Mouse (Mus musculus): Measurements from ENCODE around the gene Hoxb3. TPM values are rescaled to one million over a fixed set of nuclear protein-coding genes. Genes with fewer than 3 reads are reported as not detected.

Gene Hoxb3
- polyA plus RNA-seq, 1 experiment from 2014 or later, result 21.2 TPM

GRCm38 (mm10) chr11:96282795-96283430 is 40.2 kb upstream of the Hoxb3 start:
- under 1% methylated on average over 49 of the region's 49 CpGs for WGBS
- Histone ChIP-seq H3K4me3 (peak overlapping the region; percentile 99), H3K27ac (peak overlapping the region; percentile 99), H3K4me2 (replicated peaks) (peak overlapping the region; percentile 100), H3K27me3 (replicated peaks) (0 out of 2 replicates have a peak, but pooled peaks cover 3% of the 10 kb centered on the region), H3K4me1 (peaks cover 29% of the 10 kb centered on the region), H3K36me3 (peaks cover 3% of the 10 kb centered on the region; the same call in 1 of the 2 replicates), H3K9me3 (no peaks in the 10 kb centered on the region), H3K9ac (peak overlapping the region; percentile 100)
- ATAC-seq (ENCODE audit: low FRiP score, low read depth), result no peak

- ATAC-seq (ENCODE audit: low FRiP score, low read depth), result no peak
- H3K27me3 ChIP-seq (replicated peaks), result 0 out of 2 replicates have a peak, but pooled peaks cover 3% of the 10 kb centered on the region
- WGBS, result under 1% methylated on average over 49 of the region's 49 CpGs
- H3K4me2 ChIP-seq (replicated peaks), result peak overlapping the region; percentile 100
- no peaks in the 10 kb centered on the region for H3K9me3 ChIP-seq
- H3K4me1 ChIP-seq, result peaks cover 30% of the 10 kb centered on the region
- H3K9ac ChIP-seq, result peak overlapping the region; percentile 100
- peak overlapping the region; percentile 99 for H3K4me3 ChIP-seq
- H3K36me3 ChIP-seq, result peaks cover 3% of the 10 kb centered on the region; the same call in 1 of the 2 replicates
- peak overlapping the region; percentile 99 for H3K27ac ChIP-seq
Measured at GRCm38 (mm10) chr11:96284041-96284749, 38.9 kb upstream of the Hoxb3 start.

DNA sequence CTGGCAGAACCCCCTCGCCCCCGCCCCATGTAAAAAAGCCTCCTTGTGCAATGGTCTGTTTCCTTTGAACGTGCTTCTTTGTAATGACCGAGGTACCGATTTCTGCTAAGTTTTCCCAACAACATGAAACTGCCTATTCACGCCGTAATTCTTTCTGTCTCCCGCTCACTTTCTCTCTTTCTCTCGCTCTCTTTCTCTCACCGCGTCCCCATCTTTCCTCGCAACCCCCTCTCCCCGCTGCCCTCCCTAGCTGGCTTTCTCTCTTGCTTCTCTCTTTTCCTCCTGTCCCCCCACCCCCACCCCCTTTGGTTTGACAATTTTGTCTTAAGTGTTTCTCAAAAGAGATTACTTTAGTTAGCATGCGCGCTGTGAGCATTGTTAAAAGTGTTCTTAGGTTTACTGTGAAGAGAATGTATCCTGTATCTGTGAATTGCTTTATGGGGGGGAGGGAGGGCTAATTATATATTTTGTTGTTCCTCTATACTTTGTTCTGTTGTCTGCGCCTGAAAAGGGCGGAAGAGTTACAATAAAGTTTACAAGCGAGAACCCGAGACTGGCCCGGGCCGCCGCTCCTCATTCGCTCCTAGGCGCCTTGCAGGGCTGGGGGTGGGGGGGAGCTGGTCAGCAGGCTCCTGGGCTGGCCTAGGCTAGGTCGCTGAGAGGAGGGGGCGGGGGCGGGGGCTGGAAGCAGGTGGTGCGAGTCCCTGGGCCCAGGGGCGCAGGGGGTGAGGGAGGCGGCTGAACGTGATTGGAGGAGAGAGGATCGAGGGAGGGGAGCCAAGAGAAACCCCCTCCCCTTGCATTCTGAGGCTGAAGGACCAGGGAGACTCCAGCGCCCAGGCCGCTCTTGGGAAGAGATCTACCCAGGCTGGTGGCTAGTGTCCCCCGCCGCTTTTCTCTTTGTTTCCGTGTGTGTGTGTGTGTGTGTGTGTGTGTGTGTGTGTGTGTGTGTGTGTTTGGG is 38.1 kb upstream of the Hoxb3 start:
- Histone ChIP-seq H3K9me3 (no peaks in the 10 kb centered on the region), H3K4me3 (peak overlapping the region; percentile 99), H3K27me3 (replicated peaks) (0 out of 2 replicates have a peak, but pooled peaks cover 3% of the 10 kb centered on the region), H3K36me3 (peaks cover 3% of the 10 kb centered on the region; the same call in 1 of the 2 replicates), H3K4me2 (replicated peaks) (peak overlapping the region; percentile 100), H3K9ac (peak overlapping the region; percentile 100), H3K4me1 (peaks cover 26% of the 10 kb centered on the region), H3K27ac (peak overlapping the region; percentile 99)
- under 1% methylated on average over 37 of the region's 37 CpGs for WGBS
- peak; percentile 78 for ATAC-seq (ENCODE audit: low FRiP score, low read depth)

GRCm38 (mm10) chr11:96285771-96286738 is 37.1 kb upstream of the Hoxb3 start, which contains the start of gene Hoxb7:
Hoxb7 (plus strand) TSS chr11:96286623.
- H3K27me3 ChIP-seq (replicated peaks), result 0 out of 2 replicates have a peak, but pooled peaks cover under 1% of the 10 kb centered on the region
- ATAC-seq (ENCODE audit: low FRiP score, low read depth), result peak; percentile 19; the same call in 1 of the 2 replicates
- H3K4me2 ChIP-seq (replicated peaks), result peak within 1 kb of the TSS; percentile 100
- peak within 1 kb of the TSS; percentile 99 for H3K27ac ChIP-seq
- WGBS, result under 1% methylated on average over 43 of the region's 43 CpGs
- H3K9ac ChIP-seq, result peak within 1 kb of the TSS; percentile 100
- peaks cover 30% of the 10 kb centered on the region for H3K4me1 ChIP-seq
- H3K4me3 ChIP-seq, result peak within 1 kb of the TSS; percentile 99
- no peaks in the 10 kb centered on the region for H3K9me3 ChIP-seq
- H3K36me3 ChIP-seq, result peaks cover 3% of the 10 kb centered on the region; the same call in 1 of the 2 replicates

- H3K27me3 ChIP-seq (replicated peaks), result no peaks in the 10 kb centered on the region
- peaks cover 3% of the 10 kb centered on the region; the same call in 1 of the 2 replicates for H3K36me3 ChIP-seq
- peak overlapping the region; percentile 99 for H3K27ac ChIP-seq
- WGBS, result under 1% methylated on average over 55 of the region's 55 CpGs
- H3K9ac ChIP-seq, result peak overlapping the region; percentile 100
- ATAC-seq (ENCODE audit: low FRiP score, low read depth), result peak; percentile 8; the same call in 1 of the 2 replicates
- H3K4me1 ChIP-seq, result peaks cover 26% of the 10 kb centered on the region
- H3K9me3 ChIP-seq, result no peaks in the 10 kb centered on the region
- H3K4me2 ChIP-seq (replicated peaks), result peak overlapping the region; percentile 100
- peak overlapping the region; percentile 99 for H3K4me3 ChIP-seq
Measured at GRCm38 (mm10) chr11:96286739-96287385, 36.3 kb upstream of the Hoxb3 start.

DNA sequence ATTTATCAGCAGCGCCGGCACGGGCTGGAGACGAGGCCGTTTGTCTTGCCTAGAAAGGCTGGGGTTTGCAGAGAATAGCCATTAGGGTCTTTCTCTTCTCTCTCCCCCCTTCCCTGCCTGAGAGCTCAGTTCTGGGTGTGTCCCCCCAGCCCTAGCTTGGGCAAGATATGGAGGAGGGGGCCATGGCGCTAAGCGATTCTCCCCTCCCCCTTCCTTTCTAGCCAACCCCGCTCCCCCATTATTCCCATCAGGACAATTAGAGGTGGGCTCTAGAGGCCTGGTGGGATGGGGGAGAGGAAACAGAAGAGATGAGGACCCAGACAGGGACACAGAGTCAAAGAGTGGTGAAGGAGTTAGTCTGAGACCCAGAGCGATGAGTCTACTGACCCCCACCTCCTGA is 35.7 kb upstream of the Hoxb3 start:
- no peaks in the 10 kb centered on the region for H3K9me3 ChIP-seq
- H3K27ac ChIP-seq, result peak overlapping the region; percentile 99
- no peaks in the 10 kb centered on the region for H3K27me3 ChIP-seq (replicated peaks)
- ATAC-seq (ENCODE audit: low FRiP score, low read depth), result peak; percentile 31
- H3K36me3 ChIP-seq, result peaks cover 3% of the 10 kb centered on the region; the same call in 1 of the 2 replicates
- peaks cover 26% of the 10 kb centered on the region for H3K4me1 ChIP-seq
- peak overlapping the region; percentile 99 for H3K4me3 ChIP-seq
- peak overlapping the region; percentile 100 for H3K4me2 ChIP-seq (replicated peaks)
- under 1% methylated on average over 9 of the region's 9 CpGs for WGBS
- H3K9ac ChIP-seq, result peak overlapping the region; percentile 100

DNA sequence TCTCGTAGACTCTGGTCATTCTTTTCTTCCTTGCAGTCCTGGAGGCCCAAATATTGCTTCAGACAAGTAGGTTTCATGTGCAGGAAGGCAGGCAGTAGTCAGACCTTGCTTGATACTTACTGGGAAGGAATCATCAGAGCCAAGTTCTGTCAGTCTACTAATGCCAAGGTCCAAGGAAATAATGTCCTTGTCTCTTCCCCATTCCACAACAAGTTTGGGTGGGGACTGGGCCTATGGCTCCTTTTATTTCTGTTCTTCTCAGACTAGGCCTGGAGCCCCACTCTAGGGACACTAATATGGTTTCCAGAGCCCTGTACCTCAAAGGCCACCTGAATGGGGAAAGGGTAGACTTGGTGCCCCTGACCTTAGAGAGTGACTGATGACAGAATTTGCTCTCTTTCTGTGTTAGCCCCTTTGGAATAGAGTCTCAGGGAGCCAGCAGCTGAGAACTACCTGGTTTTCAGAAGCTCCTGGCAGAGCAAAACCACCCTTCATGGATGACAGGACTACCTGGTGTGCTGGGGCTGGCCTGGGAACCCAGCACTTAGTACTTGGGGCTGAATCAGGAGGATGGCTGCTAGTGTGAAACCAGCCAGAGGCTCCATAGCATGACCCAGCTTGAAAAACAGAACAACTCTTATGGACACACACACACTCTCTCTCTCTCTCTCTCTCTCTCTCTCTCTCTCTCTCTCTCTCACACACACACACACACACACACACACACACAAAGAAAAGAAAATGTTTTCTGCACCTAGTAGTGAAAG is 34.5 kb upstream of the Hoxb3 start:
- Histone ChIP-seq H3K27ac (peak overlapping the region; percentile 99), H3K9ac (peak overlapping the region; percentile 100), H3K9me3 (no peaks in the 10 kb centered on the region), H3K4me1 (peaks cover 26% of the 10 kb centered on the region), H3K27me3 (replicated peaks) (no peaks in the 10 kb centered on the region), H3K4me2 (replicated peaks) (peak overlapping the region; percentile 100), H3K4me3 (peak overlapping the region; percentile 99), H3K36me3 (peaks cover 3% of the 10 kb centered on the region; the same call in 1 of the 2 replicates)
- WGBS, result 11% methylated on average over 1 of the region's 1 CpGs
- no peak for ATAC-seq (ENCODE audit: low FRiP score, low read depth)

- ATAC-seq (ENCODE audit: low FRiP score, low read depth), result no peak
- peaks cover 26% of the 10 kb centered on the region for H3K4me1 ChIP-seq
- peaks cover 2% of the 10 kb centered on the region; the same call in 1 of the 2 replicates for H3K36me3 ChIP-seq
- peak overlapping the region; percentile 100 for H3K4me2 ChIP-seq (replicated peaks)
- peak overlapping the region; percentile 99 for H3K27ac ChIP-seq
- H3K9me3 ChIP-seq, result no peaks in the 10 kb centered on the region
- 5% methylated on average over 21 of the region's 21 CpGs for WGBS
- peak overlapping the region; percentile 99 for H3K4me3 ChIP-seq
- H3K27me3 ChIP-seq (replicated peaks), result no peaks in the 10 kb centered on the region
- H3K9ac ChIP-seq, result peak overlapping the region; percentile 100
Measured at GRCm38 (mm10) chr11:96289293-96289692, 33.8 kb upstream of the Hoxb3 start.

GRCm38 (mm10) chr11:96289837-96290236 is 33.3 kb upstream of the Hoxb3 start:
- H3K27me3 ChIP-seq (replicated peaks), result no peaks in the 10 kb centered on the region
- peaks cover 26% of the 10 kb centered on the region for H3K4me1 ChIP-seq
- H3K9ac ChIP-seq, result peak overlapping the region; percentile 100
- peak overlapping the region; percentile 99 for H3K27ac ChIP-seq
- no peaks in the 10 kb centered on the region for H3K36me3 ChIP-seq
- peak overlapping the region; percentile 99 for H3K4me3 ChIP-seq
- no peak for ATAC-seq (ENCODE audit: low FRiP score, low read depth)
- no peaks in the 10 kb centered on the region for H3K9me3 ChIP-seq
- peak overlapping the region; percentile 100 for H3K4me2 ChIP-seq (replicated peaks)
- WGBS, result 17% methylated on average over 6 of the region's 6 CpGs
